Mouse (Mus musculus) activated CD4-positive, CD25-positive, alpha-beta regulatory T cell (primary cell): ENCODE data around the gene Glb1. TPM values are rescaled to one million over a fixed set of nuclear protein-coding genes. Genes with fewer than 3 reads are reported as not detected.

Source experiments
- polyA plus RNA-seq, 2 experiments: library from polyadenylated mRNA; unstranded; fragments of 100-300 nt; shearing (Covaris generic); gene quantifications; one replicate each; pipeline ENCODE4 v1.2.1; 2017

Gene Glb1
- 10 to 100 TPM; 37.2 to 53.8 TPM for polyA plus RNA-seq

DNA sequence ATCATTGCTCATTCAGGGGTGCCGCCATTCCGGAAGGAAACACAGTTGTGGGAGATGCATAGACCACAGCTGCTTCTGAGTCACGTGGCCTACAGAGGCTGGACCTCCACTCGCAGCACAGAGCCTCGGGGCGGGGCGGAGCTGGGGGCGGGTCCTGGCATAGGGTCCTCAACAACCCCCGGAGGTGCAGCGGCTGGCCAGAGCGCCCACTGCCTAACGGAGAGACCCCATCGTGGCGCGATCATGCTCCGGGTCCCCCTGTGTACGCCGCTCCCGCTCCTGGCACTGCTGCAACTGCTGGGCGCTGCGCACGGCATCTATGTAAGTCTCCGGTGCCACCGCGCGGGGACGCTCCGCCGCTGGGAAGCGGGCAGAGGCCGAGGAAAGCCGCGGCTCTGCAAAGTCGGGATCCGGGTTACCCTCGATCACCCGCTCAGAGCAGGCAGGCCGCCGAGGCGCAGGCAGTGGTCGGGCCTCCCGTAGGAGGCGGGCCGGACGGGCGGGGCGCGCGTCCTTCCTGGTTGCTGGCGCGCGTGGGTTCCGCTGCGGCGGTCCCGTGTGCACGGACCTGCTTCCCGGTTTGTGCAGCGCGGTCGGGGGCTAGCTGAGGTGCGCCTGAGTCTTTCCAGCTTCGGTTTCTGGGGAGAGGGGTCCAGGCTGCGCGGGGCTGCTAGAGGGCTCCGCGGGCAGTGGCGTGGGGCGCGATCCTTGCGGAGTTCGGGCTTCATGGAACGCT lies at the start of gene Glb1, which contains the start of gene Tmppe:
Gene Glb1, plus strand, starts transcription at position 128 of the 736 bp plus-strand sequence.
Gene Tmppe, plus strand, starts transcription at position 157 of the 736 bp plus-strand sequence.

DNA sequence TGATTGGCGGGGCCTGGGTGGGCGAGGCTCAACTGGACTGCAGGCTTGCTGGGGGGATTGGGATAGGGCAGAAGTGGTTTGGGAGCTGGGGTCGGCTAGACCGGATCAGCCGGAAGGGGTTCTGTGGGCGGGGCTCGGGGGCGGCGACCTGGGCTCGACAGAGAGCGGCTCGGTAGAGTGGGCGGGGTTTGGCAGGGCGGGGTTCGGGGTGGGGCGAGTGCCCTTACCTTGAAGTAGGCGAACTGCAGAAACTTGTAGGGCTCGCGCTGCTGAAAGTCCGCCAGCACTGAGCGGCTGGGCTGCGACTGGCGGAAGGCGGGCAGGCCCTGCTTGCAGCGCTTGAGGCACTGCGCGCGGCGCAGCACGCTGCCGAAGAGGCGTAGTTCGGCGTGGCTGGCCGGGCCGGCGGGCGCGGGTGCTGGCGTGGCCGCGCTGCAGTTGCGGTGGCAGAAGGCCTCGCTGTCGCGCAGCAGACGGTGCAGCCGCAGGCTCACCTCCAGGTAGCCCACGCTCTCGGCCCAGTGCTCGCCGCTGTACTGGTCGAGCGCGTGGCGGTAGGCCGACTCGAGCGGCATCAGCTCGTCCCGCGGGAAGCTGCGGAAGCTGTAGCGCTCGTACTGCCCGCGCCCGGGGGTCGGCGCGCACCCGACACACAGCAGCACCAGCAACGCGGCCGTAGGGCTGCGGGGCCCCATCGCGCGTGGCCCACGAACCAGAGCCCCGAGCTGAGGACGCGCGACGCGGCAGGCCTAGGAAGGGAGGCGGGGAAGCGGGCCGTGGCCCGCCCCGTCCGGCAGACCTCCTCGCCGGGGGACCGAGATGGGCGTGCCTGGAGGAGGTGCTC lies 10.7 kb upstream of the Glb1 start, which contains the start of gene Crtap:
Gene Crtap, minus strand, starts transcription at position 771 of the 844 bp plus-strand sequence.

DNA sequence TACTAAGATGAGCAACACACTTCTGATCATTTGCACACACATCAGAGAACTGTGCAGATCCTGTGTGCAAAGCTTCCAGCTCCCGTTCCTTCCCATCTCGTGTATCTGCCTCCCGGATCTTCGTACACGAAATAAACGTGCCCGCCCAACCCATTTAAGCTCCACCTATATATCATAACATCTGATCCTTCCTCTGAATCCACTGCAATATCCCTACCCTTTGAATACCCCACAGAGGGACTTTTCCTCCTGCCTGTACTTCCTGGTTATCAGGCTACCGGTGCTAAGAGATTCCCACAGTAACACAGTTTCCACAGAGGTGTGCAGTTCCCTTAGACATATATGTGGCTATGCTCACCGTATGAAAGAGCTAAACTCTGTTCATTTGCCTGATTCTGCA lies 103.9 kb downstream of the Glb1 start, which contains the start of gene Ccr4:
Gene Ccr4, minus strand, starts transcription at position 101 of the 400 bp plus-strand sequence.

DNA sequence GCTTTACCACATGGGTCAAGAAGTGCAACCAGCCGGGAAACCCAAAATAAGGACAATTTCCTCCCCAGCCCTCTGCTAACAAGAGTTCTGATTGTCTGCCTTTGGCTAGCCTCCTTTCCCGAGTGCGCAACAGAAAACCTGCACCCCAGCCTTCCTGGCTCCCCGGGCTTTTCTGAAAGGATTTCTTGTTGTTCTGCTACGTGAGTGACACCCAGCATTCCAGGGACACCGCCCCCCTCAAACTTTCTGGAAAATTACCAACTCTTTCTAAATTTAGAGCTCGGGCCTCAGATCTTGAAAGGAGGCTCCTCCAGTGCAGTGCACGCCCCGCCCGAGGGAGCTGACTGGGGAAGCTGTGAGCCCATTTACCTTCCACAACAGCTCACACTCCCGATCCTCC lies 114.5 kb downstream of the Glb1 start, which contains the start of gene C130032M10Rik:
Gene C130032M10Rik, plus strand, starts transcription at position 334 of the 400 bp plus-strand sequence.

Other genes starting within 250 kb of the Glb1 start
- 1 to 10 TPM; 3.3 to 7.3 TPM for gene Bcl2a1c, start 70.9 kb upstream of the Glb1 start, polyA plus RNA-seq
- gene Crtap, start 10.4 kb upstream of the Glb1 start, polyA plus RNA-seq: 10 to 100 TPM; 17.3 to 20.9 TPM
- gene Tmppe, start within 50 bp of the Glb1 start, polyA plus RNA-seq: 10 to 100 TPM; 16.1 to 20.8 TPM
- 10 to 100 TPM; 13.1 to 80.6 TPM for gene Ccr4, start 103.8 kb downstream of the Glb1 start, polyA plus RNA-seq
- gene C130032M10Rik, start 114.6 kb downstream of the Glb1 start, polyA plus RNA-seq: not detected
- under 1 TPM in 1 of 2 experiments, not detected in 1; 0.12 TPM for gene Trim71, start 163.3 kb downstream of the Glb1 start, polyA plus RNA-seq
- gene Cnot10, start 239.1 kb downstream of the Glb1 start, polyA plus RNA-seq: 10 to 100 TPM; 48.2 to 51.3 TPM